Mouse (Mus musculus): ENCODE results near the gene Foxo6.

Foxo6 gene

GRCm38 (mm10) chr4:120270148-120270936, 16.8 kb downstream of the Foxo6 start:
- CTCF ChIA-PET: interaction anchor here (0.6 to 4.8 kb wide), 16 partner anchors 12 to 110 kb away, joined by 3 to 37 read pairs (median 4); partner anchors contain the start of gene Foxo6 (in 4 of the 4)
- POLR2A ChIA-PET: interaction anchor here in 3 of 4 experiments (0.8 to 14.8 kb wide), 28 partner anchors 8 to 396 kb away, joined by 3 to 163 read pairs (median 5); partner anchors contain the start of gene Foxo6 (in 3 of the 3)

- ChIA-PET CTCF (interaction anchor here in 1 of 4 experiments (4.8 kb wide), 1 partner anchor 18 kb away, joined by 37 read pairs; the partner anchor contains the start of gene Foxo6), POLR2A (interaction anchor here in 3 of 4 experiments (1.2 to 14.8 kb wide), 10 partner anchors 8 to 36 kb away, joined by 3 to 163 read pairs (median 12); partner anchors contain the start of gene Foxo6 (in 2 of the 3))
These were observed 17.7 kb downstream of the Foxo6 start for GRCm38 (mm10) chr4:120269426-120269825.

DNA sequence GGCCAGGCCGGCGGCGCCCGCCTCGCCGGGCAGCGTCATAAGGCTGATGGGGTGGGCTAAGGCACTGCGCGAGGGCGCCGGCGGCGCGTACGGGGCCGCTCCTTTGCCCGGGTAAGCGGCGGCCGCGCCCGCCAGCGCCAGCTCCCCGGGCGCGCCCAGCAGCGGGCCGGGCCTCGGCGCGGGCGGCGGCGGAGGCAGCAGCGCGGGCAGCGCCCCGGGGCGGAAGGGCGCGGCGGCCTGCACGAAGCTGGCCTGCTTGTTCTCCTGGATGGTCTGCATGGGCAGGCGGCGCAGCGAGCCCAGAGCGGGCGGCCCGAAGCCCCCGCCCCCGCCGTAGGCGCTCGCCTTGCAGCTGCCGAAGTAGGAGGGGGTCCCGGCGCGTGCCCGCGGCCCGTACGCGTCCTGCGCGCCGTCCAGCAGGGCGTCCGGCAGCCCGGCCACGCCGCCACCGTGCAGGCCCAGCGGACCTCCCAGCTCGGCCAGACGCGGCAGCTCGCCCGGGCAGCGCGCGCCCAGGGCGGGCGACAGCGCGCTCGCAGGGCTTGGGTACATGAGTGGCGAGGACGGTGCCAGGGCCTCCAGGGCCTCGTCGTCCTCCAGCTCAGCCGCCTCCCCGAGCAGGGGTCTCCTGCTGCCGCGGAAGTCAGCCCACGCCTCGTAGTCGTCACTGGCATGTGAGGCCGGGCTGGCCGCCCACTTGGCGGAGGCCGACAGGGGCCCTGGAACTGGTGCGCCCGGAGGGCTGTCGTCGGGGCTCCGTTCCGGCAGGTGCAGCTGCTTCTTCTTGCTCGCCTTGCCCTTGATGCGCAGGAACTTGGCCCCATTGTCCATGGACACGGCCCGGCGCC, 18.7 kb downstream of the Foxo6 start:
- POLR2A ChIA-PET: interaction anchor here (0.6 to 14.8 kb wide), 13 partner anchors 9 to 38 kb away, joined by 3 to 163 read pairs (median 4); partner anchors contain the start of gene Foxo6 (in 3 of the 4)
- CTCF ChIA-PET: interaction anchor here in 2 of 4 experiments (0.7 to 1.1 kb wide), 4 partner anchors 16 to 38 kb away, joined by 3 to 5 read pairs (median 3); partner anchors contain the start of gene Foxo6 (in 1 of the 2)

- CTCF ChIA-PET: interaction anchor here in 2 of 4 experiments (0.6 to 1.1 kb wide), 2 partner anchors 19 to 24 kb away, joined by 5 to 14 read pairs; partner anchors contain the start of gene Foxo6 (in 1 of the 2)
- POLR2A ChIA-PET: interaction anchor here in 3 of 4 experiments (0.8 to 14.8 kb wide), 11 partner anchors 9 to 37 kb away, joined by 3 to 163 read pairs (median 4); partner anchors contain the start of gene Foxo6 (in 2 of the 3)
These were observed 19.5 kb downstream of the Foxo6 start for GRCm38 (mm10) chr4:120267683-120268082.

- CTCF ChIA-PET: interaction anchor here in 3 of 4 experiments (0.6 to 1.1 kb wide), 3 partner anchors 20 to 24 kb away, joined by 3 to 14 read pairs (median 5); partner anchors contain the start of gene Foxo6 (in 1 of the 3)
- POLR2A ChIA-PET: interaction anchor here in 3 of 4 experiments (1.2 to 14.8 kb wide), 7 partner anchors 8 to 20 kb away, joined by 3 to 163 read pairs (median 9); partner anchors contain the start of gene Foxo6 (in 2 of the 3)
These were observed 20.0 kb downstream of the Foxo6 start for GRCm38 (mm10) chr4:120267136-120267535.

GRCm38 (mm10) chr4:120264105-120264504, 23.0 kb downstream of the Foxo6 start:
- CTCF ChIA-PET: interaction anchor here in 1 of 4 experiments (1.9 kb wide), 1 partner anchor 34 kb away, joined by 5 read pairs; no protein-coding TSS in a partner anchor
- POLR2A ChIA-PET: interaction anchor here in 2 of 4 experiments (0.5 to 2.2 kb wide), 5 partner anchors 12 to 303 kb away, joined by 4 to 10 read pairs (median 5); partner anchors contain the start of gene Foxo6 (in 1 of the 2)

- ChIA-PET POLR2A (interaction anchor here in 3 of 4 experiments (0.6 to 2.5 kb wide), 9 partner anchors 8 to 25 kb away, joined by 3 to 16 read pairs (median 6); partner anchors contain the start of gene Foxo6 (in 1 of the 3)), CTCF (interaction anchor here in 3 of 4 experiments (0.6 to 1.9 kb wide), 4 partner anchors 32 to 679 kb away, joined by 3 to 5 read pairs (median 4); no protein-coding TSS in a partner anchor)
These were observed 24.4 kb downstream of the Foxo6 start for GRCm38 (mm10) chr4:120262726-120263125.

- ChIA-PET POLR2A (interaction anchor here in 2 of 4 experiments (0.9 to 2.5 kb wide), 6 partner anchors 9 to 24 kb away, joined by 3 to 16 read pairs (median 6); partner anchors contain the start of gene Foxo6 (in 1 of the 2)), CTCF (no interaction called here)
These were observed 24.9 kb downstream of the Foxo6 start for GRCm38 (mm10) chr4:120262206-120262605.

GRCm38 (mm10) chr4:120259356-120260181, 27.6 kb downstream of the Foxo6 start:
- POLR2A ChIA-PET: interaction anchor here in 2 of 4 experiments (1.1 to 2.3 kb wide), 6 partner anchors 8 to 27 kb away, joined by 3 to 11 read pairs (median 4); partner anchors contain the start of gene Foxo6 (in 1 of the 2)

GRCm38 (mm10) chr4:120248800-120249261, 38.3 kb downstream of the Foxo6 start:
- ChIA-PET POLR2A (no interaction called here), CTCF (interaction anchor here (0.8 to 1.9 kb wide), 5 partner anchors 19 to 23 kb away, joined by 3 to 9 read pairs (median 3); no protein-coding TSS in a partner anchor)

More at GRCm38 (mm10) chr4:120259356-120260181, 27.6 kb downstream of the Foxo6 start:
- CTCF ChIA-PET: interaction anchor here in 2 of 4 experiments (0.7 to 1.6 kb wide), 3 partner anchors 28 to 29 kb away, joined by 3 to 5 read pairs (median 3); no protein-coding TSS in a partner anchor

GRCm38 (mm10) chr4:120247412-120247811, 39.7 kb downstream of the Foxo6 start:
- CTCF ChIA-PET: interaction anchor here in 3 of 4 experiments (0.6 to 1.9 kb wide), 6 partner anchors 17 to 345 kb away, joined by 3 to 9 read pairs (median 3); no protein-coding TSS in a partner anchor
- POLR2A ChIA-PET: interaction anchor here in 2 of 4 experiments (0.6 to 1.6 kb wide), 4 partner anchors 10 to 271 kb away, joined by 3 to 4 read pairs (median 4); no protein-coding TSS in a partner anchor

- POLR2A ChIA-PET: interaction anchor here in 1 of 4 experiments (1.4 to 1.6 kb wide), 2 partner anchors 9 to 16 kb away, joined by 3 to 4 read pairs; no protein-coding TSS in a partner anchor
- CTCF ChIA-PET: interaction anchor here in 3 of 4 experiments (0.5 to 1.4 kb wide), 4 partner anchors 16 to 249 kb away, joined by 3 to 6 read pairs (median 4); no protein-coding TSS in a partner anchor
These were observed 41.1 kb downstream of the Foxo6 start for GRCm38 (mm10) chr4:120246086-120246485.

DNA sequence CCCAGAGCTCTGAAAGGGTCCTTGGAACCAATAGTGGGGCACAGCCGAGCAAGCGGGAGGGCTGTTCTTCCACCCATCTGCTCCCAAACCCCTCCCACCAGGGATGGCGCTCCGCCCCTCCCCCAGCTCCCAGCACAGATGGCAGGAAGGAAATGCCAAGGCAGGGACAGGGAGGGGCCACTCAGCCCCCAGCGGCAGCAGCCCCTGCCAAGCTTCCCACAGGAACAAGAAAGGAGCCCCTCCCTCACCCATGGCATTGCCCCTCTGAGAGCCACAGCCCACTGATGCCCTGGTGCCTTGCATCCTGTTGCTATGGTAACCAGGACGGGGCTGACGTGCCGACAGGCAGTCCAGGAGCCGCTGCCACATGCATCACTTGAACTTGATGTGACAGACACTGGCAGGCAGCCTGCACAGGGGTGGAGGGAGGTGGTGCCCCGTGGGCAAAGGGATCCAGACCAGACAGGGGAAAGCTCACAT, 44.3 kb downstream of the Foxo6 start:
- POLR2A ChIA-PET: interaction anchor here in 2 of 4 experiments (0.9 to 1.2 kb wide), 3 partner anchors 10 to 14 kb away, joined by 3 to 6 read pairs (median 4); no protein-coding TSS in a partner anchor
- CTCF ChIA-PET: interaction anchor here in 1 of 4 experiments (1.5 kb wide), 1 partner anchor 9 kb away, joined by 6 read pairs; no protein-coding TSS in a partner anchor

DNA sequence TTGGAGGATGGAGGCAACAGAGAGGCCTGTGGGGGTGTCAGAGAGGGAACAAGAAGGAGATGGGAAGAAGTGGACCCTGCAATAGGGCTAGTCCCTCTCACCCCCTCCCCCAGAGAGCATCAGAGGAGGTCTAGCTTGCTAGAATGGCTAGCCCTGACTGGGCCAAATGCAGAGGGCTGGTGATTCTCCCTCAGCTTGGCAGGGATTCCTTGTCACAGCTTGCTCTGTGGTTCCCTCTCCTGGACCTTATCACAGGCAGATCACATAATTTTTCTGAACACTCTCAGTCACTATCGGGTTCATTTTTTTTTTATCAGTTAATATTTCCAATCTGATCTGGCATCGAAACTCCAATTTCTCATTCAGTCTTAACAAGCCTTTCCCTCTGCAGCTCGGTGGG, 46.0 kb downstream of the Foxo6 start:
- ChIA-PET CTCF (interaction anchor here in 2 of 4 experiments (0.5 to 2.9 kb wide), 5 partner anchors 11 to 140 kb away, joined by 3 to 12 read pairs (median 7); no protein-coding TSS in a partner anchor), POLR2A (interaction anchor here in 2 of 4 experiments (0.6 to 1.9 kb wide), 5 partner anchors 11 to 43 kb away, joined by 3 to 4 read pairs (median 4); no protein-coding TSS in a partner anchor)

DNA sequence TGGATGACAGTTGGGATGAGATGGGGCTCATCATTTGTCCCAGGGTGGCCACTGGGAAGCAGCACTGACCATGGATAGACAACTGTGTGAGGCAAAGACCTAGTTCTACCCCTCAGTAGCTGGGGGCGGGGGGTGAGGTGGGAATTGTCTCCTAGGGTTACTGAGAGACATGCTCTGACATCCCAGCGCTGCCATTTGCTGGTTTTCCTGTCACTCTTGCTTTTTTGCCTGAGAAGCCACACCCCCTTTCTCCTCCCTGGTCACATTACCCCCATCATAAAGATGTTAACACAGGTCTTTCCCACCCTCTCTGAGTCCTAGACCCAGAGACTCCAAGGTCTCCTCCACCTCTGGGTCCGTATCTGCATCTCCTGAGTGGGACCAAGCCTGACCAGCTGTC, 47.7 kb downstream of the Foxo6 start:
- ChIA-PET CTCF (interaction anchor here in 3 of 4 experiments (0.6 to 2.9 kb wide), 8 partner anchors 9 to 143 kb away, joined by 3 to 12 read pairs (median 4); partner anchors contain the start of gene Foxo6 (in 1 of the 3)), POLR2A (interaction anchor here in 1 of 4 experiments (0.6 kb wide), 1 partner anchor 290 kb away, joined by 3 read pairs; no protein-coding TSS in a partner anchor)

All from embryonic stem cell, embryonic (primary cell).